Mouse (Mus musculus) thymus, postnatal 25 days (tissue): ENCODE data around the gene Gulp1.

Experiments
- DNase-seq: peaks from one replicate; pipeline ENCODE4 v3.0.0; 2022

The Gulp1 gene

GRCm38 (mm10) chr1:44741256-44741655, 189.9 kb downstream of the Gulp1 start:
- DNase-seq, result no peak

DNA sequence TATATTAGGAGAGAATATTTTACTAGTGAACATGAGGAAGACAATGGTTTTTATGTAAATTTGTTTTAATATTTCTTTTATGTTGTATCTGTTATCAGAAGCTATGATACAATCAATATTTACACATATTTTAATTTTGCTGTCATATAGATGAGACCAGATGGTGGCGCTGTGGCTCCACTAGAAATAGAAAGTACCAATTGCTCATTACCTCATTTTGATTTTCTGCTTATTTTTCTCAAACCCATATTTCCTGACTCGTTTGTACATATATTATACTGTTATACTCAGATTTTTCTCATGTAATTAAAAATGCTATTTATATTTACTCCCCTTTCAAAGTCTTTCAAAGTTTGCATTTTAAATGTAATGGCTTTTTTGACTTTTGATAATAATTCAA, 194.4 kb downstream of the Gulp1 start:
- DNase-seq, result no peak

DNA sequence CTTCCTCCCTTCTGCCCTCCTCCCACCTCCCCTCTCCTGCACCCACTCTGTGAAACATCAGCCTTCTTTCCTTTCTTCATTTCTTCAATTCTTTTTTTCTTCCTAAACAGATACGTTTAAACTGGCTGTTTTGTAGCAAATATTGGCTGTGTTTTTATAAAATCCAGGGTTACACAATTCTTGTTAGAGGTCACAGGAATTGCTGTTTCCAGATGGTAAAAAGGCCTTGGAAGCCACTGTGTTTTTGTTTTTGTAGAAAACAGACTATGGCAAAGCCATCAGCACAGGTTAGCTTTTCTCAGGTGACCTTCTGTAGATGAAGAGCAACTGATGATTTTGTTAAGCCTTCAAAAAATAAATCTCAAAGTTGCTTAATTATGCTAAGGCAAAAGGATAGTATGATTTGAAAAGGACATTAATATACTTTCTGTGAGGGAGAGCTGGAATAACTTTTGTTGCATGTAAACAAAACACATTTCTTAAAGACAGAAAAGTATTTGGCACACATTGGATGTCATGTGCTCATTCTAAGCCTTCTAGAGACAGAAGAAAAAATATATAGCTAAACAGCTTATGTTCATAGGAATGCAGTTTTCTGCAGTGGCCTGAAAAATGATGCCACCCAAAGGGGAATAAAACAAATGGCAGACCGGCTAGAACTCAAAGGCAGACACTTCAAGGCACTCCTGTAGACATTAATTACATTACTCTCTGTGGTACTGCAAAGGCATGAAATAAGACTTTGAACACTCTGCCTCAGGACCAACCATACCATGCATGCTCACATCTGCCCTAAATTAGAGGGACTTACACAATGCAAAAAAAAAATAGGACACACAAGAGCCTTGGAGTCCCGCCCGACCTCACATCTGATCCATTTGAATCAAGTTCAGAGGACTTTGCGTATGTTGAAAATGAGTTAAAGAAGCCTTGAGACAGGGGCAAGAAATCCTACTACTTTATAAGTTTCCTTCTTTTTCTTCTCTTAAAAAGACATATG, 199.7 kb downstream of the Gulp1 start:
- no peak for DNase-seq

GRCm38 (mm10) chr1:44778251-44778650, 226.9 kb downstream of the Gulp1 start:
- no peak for DNase-seq

DNA sequence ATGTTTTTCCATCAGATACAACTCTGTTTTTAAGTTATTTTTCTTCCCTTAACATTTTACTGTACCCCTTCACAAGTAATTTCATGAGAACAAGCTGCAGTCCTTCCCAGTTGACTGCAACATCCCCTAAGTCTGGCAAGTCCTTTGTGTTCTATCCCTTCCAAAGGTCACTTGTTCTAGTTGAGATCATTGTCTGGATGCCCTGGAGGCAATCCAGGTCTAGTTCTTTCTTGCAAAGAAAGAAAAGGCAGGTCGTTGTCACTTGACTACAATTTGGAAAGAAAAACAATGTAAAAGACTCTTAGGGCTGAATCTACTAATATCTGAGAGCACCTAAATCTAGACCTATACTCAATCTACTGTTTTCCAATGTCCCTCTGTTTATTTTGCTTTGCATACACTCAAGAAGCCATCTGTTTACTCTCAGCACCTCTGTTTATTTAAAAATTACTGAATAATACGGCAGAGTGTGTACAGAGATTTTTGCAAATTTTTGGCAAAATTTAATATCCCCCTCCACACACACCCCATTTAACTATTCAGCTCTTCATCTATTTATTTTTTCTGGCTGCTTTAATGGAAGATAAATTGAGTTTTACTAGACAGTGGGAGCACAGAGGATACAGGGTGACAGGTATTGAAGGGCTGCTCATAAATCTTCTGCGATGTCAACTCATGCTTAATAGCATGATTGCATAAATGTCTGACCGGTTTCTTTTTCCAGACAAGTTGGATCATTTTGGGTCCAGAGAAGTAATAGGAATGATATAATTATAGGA, 252.5 kb downstream of the Gulp1 start:
- no peak for DNase-seq

- DNase-seq, result no peak
Measured at GRCm38 (mm10) chr1:44806368-44806767, 255.1 kb downstream of the Gulp1 start.

GRCm38 (mm10) chr1:44810336-44810735, 259.0 kb downstream of the Gulp1 start:
- DNase-seq, result no peak

DNA sequence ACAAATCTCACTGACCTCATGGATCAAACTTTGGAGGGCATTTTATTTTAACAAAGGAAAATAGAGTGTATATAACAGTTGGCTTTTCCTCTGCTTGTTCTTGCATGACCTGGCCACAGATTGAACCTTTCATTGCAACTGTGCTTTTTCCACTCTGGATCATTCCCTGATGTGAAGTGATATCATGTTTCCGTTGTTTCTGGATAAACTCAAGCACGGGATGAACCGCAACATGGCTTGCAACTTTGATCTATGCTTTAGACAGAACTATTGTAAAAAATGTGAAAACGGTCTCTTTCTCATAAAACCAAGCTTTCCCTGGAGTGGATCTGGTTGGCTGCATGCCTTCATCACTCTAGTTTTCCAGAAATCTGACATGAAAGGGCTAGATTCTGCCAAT, 282.6 kb downstream of the Gulp1 start:
- no peak for DNase-seq
